Mouse (Mus musculus) ovary, postnatal 10 days (tissue): ENCODE results near the gene Neurog3.

Experiments used
- DNase-seq: peaks from one replicate; pipeline ENCODE4 v3.0.0; 2022; ENCODE audit warnings: low spot score

Gene Neurog3

DNA sequence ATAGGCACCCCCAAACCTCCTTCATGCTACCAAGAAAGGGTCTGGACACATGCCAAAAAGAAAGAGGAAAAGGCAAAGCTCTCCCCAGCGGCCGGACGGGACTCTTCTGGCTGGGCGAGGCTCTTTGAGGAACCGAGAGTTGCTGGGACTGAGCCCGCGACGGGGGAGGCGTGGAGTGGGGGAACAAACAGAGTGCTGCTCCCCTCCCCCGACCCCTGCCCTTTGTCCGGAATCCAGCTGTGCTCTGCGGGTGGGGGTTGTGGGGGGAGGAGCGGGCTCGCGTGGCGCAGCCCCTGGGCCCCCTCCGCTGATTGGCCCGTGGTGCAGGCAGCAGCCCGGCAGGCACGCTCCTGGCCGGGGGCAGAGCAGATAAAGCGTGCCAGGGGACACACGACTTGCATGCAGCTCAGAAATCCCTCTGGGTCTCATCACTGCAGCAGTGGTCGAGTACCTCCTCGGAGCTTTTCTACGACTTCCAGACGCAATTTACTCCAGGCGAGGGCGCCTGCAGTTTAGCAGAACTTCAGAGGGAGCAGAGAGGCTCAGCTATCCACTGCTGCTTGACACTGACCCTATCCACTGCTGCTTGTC is at the start of gene Neurog3:
TSS of gene Neurog3 (plus strand) at position 400 of the 591 bp plus-strand sequence.
- no peak for DNase-seq

- DNase-seq: no peak
Measured at GRCm38 (mm10) chr10:62086044-62086443, 46.8 kb upstream of the Neurog3 start.

DNA sequence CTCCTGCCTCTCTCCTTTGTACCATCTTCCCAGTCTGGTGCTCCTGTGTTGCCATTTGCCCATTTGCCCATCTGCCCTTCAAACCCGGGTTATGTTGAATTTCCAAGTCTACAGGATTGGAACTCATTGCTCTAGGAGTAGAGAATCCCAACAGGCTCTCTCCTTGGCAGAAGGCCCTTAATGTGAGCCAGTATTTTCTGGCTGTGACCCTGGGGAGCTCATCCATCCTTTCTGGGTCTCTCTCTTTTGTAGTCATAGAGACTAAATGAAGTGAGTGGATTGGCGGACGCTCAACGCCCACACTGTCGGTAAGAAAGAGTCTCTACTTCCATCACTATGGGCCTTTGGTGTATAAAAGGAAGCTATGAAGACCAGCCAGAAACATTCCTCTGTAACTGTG is 46.1 kb upstream of the Neurog3 start:
- no peak for DNase-seq

DNA sequence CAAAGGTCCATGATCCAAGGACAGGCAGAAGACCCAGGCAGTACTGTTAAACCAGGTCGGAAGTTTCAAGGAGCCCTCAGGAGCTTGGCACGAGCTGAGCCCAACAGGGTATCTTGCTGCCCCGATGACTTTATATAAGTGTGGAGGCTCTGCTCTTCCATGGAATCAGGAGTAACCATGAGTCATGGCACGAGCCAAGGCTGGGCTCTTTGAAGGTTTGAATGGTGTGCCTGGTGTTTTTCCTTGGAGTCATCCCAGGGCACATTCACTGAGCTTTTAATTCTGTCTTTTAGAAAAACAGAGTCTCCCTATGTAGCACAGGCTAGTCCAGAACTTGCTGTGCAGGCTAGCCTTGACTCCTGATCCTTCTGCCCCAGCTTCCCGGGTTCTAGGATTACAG is 44.5 kb upstream of the Neurog3 start:
- DNase-seq: no peak

- DNase-seq: no peak
Measured at GRCm38 (mm10) chr10:62089071-62089470, 43.8 kb upstream of the Neurog3 start.

GRCm38 (mm10) chr10:62089486-62089885 is 43.4 kb upstream of the Neurog3 start:
- no peak for DNase-seq

DNA sequence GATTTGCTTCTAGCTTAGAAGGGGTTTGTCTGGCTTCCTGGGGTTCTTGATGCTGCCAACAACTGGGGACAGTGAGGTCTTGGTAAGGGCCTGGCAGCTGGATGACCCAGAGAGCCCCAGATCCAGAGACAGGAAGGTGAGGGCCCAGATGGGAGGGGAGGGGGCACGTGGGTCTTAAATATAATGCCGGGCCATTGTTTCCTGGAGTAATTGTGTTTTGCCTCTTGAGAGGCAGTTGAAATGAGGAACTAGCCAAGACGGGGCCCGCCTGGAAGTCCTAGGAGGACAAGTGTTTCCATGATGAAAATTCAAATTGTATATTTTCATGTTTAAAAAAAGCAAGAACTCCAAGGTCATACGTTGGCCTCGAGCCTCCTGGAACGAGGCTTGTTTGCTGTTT is 39.0 kb upstream of the Neurog3 start:
- DNase-seq: no peak

DNA sequence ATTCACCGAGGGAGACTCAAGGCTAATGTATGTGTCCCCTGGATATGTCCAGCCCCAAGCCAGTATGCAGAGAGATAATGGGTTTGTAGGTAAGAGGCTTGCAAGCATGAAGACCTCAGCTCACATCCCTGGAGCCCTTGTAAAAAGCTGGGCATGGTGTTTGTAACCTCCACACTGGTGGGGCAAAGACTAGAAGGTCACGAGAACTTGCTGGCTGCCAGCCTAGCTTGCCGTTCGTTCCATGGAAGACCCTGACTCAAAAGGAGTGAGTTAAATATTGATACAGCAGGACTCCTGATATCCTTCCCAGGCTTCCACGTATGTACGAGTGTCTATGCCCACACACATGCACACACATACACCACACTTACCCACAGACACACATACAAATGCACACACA is 38.5 kb upstream of the Neurog3 start:
- DNase-seq: no peak

DNA sequence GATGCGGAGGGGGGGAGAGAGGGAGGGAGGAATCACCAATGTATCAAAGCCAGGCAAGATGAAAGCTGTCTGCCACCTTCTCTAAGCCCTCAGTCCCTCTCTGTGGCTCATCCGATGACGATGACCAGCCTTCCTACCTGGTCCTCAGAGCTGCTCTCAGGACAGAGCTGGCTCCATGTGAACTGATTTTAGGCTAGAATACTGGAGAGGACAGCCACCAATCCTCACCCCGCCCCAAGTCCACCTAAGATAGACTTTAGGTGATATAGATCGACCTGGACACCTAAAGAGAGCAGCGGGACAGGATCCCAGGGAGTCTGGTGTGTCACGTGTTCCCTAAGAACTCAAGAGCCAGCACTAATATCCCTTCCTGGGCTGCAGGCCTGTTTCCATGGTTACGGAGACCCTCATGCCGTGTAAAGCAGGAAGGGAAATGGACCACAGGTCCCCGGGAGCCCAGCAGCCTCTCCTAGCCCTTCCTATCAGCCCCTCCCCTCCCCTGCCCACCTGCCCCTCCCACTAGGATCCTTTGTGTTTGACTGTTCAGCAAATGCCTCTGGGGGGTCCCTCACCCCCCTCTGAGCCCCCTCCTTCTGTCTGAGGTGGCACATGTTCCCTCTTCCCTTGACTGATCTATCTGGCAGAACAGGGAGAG is 33.0 kb upstream of the Neurog3 start:
- DNase-seq: no peak

DNA sequence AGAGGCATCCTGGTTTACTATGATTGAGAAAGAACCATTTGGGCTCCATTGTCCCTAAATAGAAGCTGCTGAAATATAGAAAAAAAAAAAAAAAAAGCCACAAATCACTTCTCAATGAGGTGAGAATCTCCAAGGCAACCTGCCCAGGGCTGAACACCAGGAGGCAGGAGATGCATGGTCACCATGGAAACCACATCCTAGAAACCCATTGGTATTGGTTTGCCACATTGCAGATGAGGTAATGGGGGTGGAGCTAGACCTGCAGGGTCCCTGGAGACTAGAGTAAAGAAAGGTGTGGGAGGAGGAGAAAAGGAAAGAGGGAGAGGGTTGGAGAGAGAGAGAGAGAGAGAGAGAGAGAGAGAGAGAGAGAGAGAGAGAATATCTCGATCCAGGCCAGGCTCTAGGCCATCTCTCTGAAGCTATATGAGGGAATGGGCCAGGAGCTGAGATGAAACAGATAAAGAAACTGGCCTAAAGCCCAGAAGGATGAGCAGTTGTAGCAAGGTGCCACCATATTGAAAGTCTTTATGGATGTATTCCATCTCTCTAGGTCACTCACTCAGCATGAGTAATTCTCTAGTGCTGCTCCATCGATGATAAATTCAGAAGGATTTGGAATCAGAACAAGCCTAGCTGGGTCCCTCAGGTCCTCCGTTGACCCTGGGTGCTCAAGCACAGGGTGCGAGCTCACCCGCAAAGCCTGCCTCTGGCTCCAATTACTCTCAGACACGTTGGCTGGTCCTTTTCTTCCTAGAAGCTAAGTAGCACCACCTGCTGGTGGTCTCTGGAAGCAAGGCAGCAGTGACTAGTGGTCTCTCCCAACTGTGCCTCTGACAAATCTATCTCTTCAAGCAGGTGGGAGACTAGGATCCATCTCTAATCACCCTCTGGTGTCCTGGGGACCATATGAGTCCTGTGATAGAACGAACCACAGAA is 31.1 kb upstream of the Neurog3 start:
- peak; percentile 60 for DNase-seq

GRCm38 (mm10) chr10:62104835-62105576 is 27.9 kb upstream of the Neurog3 start:
- DNase-seq: no peak

DNA sequence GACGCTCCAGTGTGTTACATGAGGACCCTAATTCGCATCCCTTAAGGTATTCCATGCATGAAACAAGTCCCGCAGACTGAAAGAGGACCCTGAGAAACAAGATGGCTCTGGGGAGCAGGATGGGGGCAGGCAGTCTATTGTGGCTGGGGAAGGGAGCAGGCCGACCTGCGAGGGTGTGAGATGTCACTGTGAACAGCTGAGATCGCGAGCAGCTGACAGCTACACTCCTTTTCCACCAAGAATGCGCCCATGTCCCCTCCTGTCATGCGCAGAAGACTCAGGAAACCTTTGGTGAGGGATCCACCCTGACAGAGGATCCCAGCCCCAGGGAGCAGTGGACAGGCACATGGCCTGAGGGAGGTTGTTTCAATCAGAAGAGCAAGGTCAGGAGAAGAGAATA is 25.8 kb upstream of the Neurog3 start:
- no peak for DNase-seq

DNA sequence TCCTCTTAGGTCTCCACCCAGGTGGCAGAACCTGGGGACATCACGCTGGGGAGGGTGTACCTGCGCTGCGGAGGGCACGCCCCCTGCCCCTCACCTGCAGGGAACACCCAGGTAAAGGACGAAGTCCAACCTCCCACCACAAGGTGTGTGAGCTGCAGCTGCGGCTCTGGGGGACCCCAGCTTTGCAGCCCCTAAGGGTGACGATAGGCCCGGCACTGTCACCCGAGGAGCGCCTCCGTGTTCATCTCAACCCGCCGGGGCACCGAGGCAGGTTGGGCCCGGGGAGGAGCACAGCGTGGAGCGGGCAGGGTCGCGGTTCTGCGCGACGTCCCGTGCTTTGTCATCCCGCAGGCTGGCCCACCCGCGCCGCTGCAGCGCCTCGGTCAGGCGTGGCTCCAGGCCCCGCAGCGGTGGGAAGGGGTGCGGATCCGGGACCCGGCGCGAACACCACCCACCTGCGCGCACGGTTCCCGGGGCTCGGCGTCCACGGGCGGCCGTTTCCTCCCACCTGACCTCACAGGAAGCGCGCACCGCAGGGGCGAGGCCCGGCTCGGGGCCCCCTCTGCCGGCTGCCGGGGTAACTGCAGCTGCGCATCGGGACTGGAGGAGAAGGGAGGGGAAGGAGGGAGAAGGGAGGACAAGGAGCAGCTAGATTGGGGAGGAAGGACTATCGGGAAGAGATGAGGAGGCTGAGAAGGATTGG is 22.2 kb upstream of the Neurog3 start:
- DNase-seq: peak; percentile 66

GRCm38 (mm10) chr10:62111207-62111576 is 21.7 kb upstream of the Neurog3 start:
- DNase-seq: no peak

GRCm38 (mm10) chr10:62113865-62114647 is 18.8 kb upstream of the Neurog3 start:
- no peak for DNase-seq

GRCm38 (mm10) chr10:62127137-62127536 is 5.8 kb upstream of the Neurog3 start:
- no peak for DNase-seq

- DNase-seq: no peak
Measured at GRCm38 (mm10) chr10:62127711-62128231, 5.1 kb upstream of the Neurog3 start.

- no peak for DNase-seq
Measured at GRCm38 (mm10) chr10:62128316-62128951, 4.5 kb upstream of the Neurog3 start.

- DNase-seq: no peak
Measured at GRCm38 (mm10) chr10:62135696-62136470, 3.0 kb downstream of the Neurog3 start.
